Mouse (Mus musculus) liver, postnatal 0 days (tissue): ENCODE measurements around the gene Gm20388.

Experiments
- CTCF ChIP-seq: sonication (generic); IDR thresholded peaks from 2 replicates; pipeline ENCODE4 v1.5.1; 2016; ENCODE audit warnings: antibody characterized with exemption, low read depth
- EP300 ChIP-seq: IDR thresholded peaks from 2 replicates; pipeline ENCODE4 v1.6.1; 2016; ENCODE audit warnings: antibody characterized with exemption, low read depth, mild to moderate bottlenecking

DNA sequence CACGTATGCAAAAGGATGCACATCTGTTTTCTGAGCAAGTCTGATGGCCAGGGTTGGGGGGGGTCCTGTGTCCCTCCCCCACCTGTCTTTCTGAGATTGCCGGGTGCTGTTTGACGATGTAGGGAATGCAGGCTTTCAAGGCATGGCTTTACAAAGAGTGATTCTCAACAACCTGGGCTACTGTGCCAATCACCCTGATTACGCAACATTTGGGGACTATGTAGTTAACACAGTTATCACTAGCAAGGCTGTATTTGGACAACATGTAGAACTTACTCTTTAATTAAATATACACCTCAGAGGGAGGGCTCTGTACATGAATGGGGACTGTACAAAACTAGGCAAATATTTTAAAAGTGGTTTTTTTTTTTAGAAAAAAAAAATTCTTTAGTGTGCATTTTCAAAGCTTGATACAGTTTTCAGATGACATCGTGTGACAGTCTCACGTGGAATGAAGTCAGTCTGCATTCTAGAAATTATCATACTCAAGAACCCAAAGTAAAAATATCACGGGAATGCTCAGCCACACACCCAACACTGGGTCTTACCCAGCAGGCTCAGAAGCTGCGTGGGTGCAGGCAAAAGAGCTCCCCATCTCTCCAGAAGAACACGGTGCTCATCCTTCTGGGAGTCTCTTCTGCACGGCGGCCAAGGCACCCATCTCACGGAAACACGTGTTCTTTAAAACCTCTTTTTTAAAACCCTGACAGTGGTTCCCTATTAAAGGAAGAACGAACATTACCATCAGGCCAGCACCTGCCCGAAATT lies 3930.1 kb downstream of the Gm20388 start:
- no peak for TF ChIP-seq CTCF
- TF ChIP-seq EP300 = no peak
